Mouse (Mus musculus): ENCODE results near the gene Cx3cl1. TPM values are rescaled to one million over a fixed set of nuclear protein-coding genes. Genes with fewer than 3 reads are reported as not detected.
A peak's percentile ranks its signal among the peaks of the same experiment; 100 is the strongest.

Gene Cx3cl1
- polyA plus RNA-seq, 1 experiment: 65.8 TPM

DNA sequence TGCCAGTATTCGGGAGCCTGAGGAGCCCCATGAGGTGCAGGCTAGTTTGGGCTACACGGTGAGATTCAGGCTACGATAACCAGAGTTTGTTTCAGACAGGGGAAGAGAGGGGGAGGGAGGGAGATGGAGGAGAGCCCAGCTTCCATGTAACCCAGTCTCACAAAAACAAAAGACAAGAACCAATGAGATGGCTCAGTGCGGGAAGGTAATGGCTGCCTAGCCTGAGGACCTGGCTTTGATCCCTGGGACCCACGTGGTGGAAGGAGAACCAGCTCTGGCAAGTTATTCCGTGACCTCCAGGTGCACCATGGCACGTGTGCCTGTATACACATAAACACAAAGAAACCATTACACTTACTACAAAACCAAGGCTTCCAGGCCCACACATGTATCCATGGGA lies 48.7 kb downstream of the Cx3cl1 start:
- TF ChIP-seq CTCF (IDR thresholded peaks at IDR 0.05; ENCODE audit: insufficient read depth, low read length): no peak
- TF ChIP-seq POLR2A (IDR thresholded peaks at IDR 0.05; ENCODE audit: borderline replicate concordance, extremely low read depth, low read depth, low read length): no peak
- no peak for DNase-seq
- no peaks in the 10 kb centered on the region for H3K4me1 ChIP-seq (ENCODE audit: control insufficient read depth, insufficient read depth, low read length)
- H3K4me3 ChIP-seq (replicated peaks; ENCODE audit: extremely low read depth, low read depth, low read length): no peak overlapping the region
- 89% methylated on average over 7 of the region's 7 CpGs for WGBS

GRCm38 (mm10) chr8:94821381-94821780 lies 49.6 kb downstream of the Cx3cl1 start:
- Histone ChIP-seq H3K4me3 (replicated peaks; ENCODE audit: extremely low read depth, low read depth, low read length) (no peak overlapping the region), H3K4me1 (ENCODE audit: control insufficient read depth, insufficient read depth, low read length) (no peaks in the 10 kb centered on the region)
- 95% methylated on average over 2 of the region's 2 CpGs for WGBS
- TF ChIP-seq POLR2A (IDR thresholded peaks at IDR 0.05; ENCODE audit: borderline replicate concordance, extremely low read depth, low read depth, low read length) (no peak), CTCF (IDR thresholded peaks at IDR 0.05; ENCODE audit: insufficient read depth, low read length) (no peak)
- no peak for DNase-seq

DNA sequence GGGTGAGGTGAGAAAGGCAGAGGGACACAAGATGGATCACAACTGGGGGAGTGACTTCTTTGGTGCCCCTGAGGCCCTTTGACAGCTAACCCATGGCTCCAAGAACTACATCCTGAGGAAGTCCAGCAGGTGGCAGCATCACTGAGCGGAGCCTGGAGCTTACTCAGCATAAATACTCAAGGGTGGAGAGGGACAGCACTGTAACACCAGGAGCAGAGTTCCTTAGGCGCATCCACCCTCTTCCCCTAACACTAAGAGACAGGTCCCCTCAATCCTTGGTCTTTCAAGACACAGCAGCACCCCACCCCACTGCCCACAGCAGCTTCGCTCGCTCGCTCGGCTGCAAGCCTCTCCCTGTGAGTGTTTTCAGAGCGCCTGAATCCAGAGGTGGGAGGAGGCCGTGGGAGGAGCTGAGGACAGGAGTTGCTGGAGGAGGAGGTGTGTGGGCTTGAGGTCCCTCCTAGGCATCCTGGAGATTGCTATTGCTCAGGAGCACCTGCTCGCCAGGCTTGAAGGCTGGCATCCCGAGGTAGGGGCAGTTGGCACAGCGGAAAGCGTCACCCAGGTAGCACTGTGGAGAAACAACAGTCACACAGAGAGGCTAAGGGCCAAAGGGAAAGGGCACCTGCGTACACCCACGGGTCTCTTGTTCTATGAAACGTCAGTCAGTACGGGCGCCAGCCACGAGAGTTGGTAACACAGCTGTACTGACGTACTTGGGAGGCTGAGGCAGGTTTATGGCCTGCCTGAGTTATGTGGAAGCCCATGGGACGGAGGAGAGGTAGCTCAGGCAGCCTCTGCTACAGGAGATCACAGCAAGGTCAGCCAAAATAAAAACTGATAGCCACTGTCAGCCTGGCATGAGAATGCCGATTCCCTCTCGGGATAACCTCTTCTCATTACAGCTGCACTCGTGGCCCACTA lies 51.1 kb downstream of the Cx3cl1 start:
- WGBS: 79% methylated on average over 23 of the region's 23 CpGs
- TF ChIP-seq CTCF (IDR thresholded peaks at IDR 0.05; ENCODE audit: insufficient read depth, low read length) (peak; percentile 86), POLR2A (IDR thresholded peaks at IDR 0.05; ENCODE audit: borderline replicate concordance, extremely low read depth, low read depth, low read length) (no peak)
- H3K4me1 ChIP-seq (ENCODE audit: control insufficient read depth, insufficient read depth, low read length): no peaks in the 10 kb centered on the region
- DNase-seq: peak; percentile 66
- H3K4me3 ChIP-seq (replicated peaks; ENCODE audit: extremely low read depth, low read depth, low read length): no peak overlapping the region

DNA sequence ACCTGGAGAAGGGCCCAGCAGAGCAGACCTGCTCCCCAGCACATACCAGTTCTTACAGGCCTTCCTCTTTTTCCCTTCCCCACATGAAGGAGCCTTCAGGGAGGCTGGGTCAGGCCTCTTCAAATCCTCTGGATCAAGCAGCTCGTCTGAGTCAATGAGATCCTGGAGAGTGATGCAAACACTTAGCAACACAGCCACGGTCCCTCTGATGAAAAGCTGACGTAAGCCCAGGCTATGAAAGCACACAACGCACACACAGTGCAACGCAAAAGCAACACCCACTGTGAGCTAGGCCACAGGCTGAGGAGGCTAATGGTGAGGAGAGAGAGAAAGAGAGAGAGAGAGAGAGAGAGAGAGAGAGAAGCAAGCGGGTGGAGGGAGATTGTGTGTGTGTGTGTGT lies 53.4 kb downstream of the Cx3cl1 start:
- Histone ChIP-seq H3K4me1 (ENCODE audit: control insufficient read depth, insufficient read depth, low read length) (no peaks in the 10 kb centered on the region), H3K4me3 (replicated peaks; ENCODE audit: extremely low read depth, low read depth, low read length) (no peak overlapping the region)
- TF ChIP-seq POLR2A (IDR thresholded peaks at IDR 0.05; ENCODE audit: borderline replicate concordance, extremely low read depth, low read depth, low read length): no peak
- TF ChIP-seq CTCF (IDR thresholded peaks at IDR 0.05; ENCODE audit: insufficient read depth, low read length): no peak
- DNase-seq: no peak
- WGBS: 73% methylated on average over 6 of the region's 6 CpGs

DNA sequence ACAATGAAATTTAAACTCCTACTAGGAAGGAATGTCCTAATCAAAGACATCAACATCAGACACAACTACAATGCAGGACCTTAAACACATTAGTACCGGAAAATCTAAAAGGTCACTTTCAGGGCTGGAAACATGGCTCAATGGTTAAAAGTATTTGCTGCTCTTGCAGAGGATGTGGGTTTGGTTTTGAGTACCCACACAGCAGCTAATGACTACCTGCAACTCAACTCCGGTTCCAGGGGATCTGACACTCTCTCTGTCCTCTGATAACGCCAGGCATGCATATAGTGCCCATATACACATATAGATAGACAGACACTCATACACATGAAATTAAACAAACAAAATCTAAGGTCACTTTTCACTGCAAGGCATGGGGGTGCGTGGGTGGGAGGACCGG lies 54.4 kb downstream of the Cx3cl1 start:
- Histone ChIP-seq H3K4me1 (ENCODE audit: control insufficient read depth, insufficient read depth, low read length) (no peaks in the 10 kb centered on the region), H3K4me3 (replicated peaks; ENCODE audit: extremely low read depth, low read depth, low read length) (no peak overlapping the region)
- DNase-seq: no peak
- 93% methylated on average over 5 of the region's 5 CpGs for whole genome bisulfite sequencing
- TF ChIP-seq CTCF (IDR thresholded peaks at IDR 0.05; ENCODE audit: insufficient read depth, low read length) (no peak), POLR2A (IDR thresholded peaks at IDR 0.05; ENCODE audit: borderline replicate concordance, extremely low read depth, low read depth, low read length) (no peak)

DNA sequence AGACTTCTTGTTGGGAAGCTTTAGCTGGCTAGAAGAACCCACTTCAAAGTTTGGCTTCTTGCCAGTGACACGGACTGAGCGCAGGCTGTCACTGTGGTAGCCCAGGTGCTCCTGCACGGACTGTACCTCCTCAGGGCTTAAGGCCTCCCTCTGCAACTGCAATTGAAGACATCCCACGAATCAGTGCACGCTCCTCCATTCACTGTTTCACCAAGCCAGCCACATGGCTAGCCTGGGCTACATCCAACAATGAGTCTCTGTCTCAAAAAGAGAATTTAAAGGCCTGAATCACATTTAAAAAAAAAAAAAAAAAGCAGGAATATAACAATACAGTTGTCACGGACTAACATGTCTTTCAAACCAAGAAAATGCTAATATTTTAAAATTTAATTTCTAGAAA lies 56.5 kb downstream of the Cx3cl1 start:
- Histone ChIP-seq H3K4me3 (replicated peaks; ENCODE audit: extremely low read depth, low read depth, low read length) (no peak overlapping the region), H3K4me1 (ENCODE audit: control insufficient read depth, insufficient read depth, low read length) (no peaks in the 10 kb centered on the region)
- DNase-seq: no peak
- WGBS: 81% methylated on average over 6 of the region's 6 CpGs
- TF ChIP-seq CTCF (IDR thresholded peaks at IDR 0.05; ENCODE audit: insufficient read depth, low read length) (no peak), POLR2A (IDR thresholded peaks at IDR 0.05; ENCODE audit: borderline replicate concordance, extremely low read depth, low read depth, low read length) (no peak)

Other genes starting within 250 kb of the Cx3cl1 start
- gene Cpne2, start 239.0 kb upstream of the Cx3cl1 start, polyA plus RNA-seq (2012; rRNA removed): 21.2 and 33.6 TPM in 2 replicates
- gene Rspry1, start 170.1 kb upstream of the Cx3cl1 start, polyA plus RNA-seq (2012; rRNA removed): 5.3 and 7.8 TPM in 2 replicates
- 13.6 and 17.1 TPM in 2 replicates for gene Fam192a, start 170.0 kb upstream of the Cx3cl1 start, polyA plus RNA-seq (2012; rRNA removed)
- gene Arl2bp, start 105.4 kb upstream of the Cx3cl1 start, polyA plus RNA-seq (2012; rRNA removed): 104 and 126 TPM in 2 replicates
- 108 and 172 TPM in 2 replicates for gene Pllp, start 75.7 kb upstream of the Cx3cl1 start, polyA plus RNA-seq (2012; rRNA removed)
- 11.8 and 11.9 TPM in 2 replicates for gene Ccl22, start 26.4 kb upstream of the Cx3cl1 start, polyA plus RNA-seq (2012; rRNA removed)
- 6.4 and 9.8 TPM in 2 replicates for gene Ccl17, start 38.4 kb downstream of the Cx3cl1 start, polyA plus RNA-seq (2012; rRNA removed)
- gene Coq9, start 66.3 kb downstream of the Cx3cl1 start, polyA plus RNA-seq (2012; rRNA removed): 123 and 158 TPM in 2 replicates
- 22.9 and 27.8 TPM in 2 replicates for gene Ciapin1, start 66.3 kb downstream of the Cx3cl1 start, polyA plus RNA-seq (2012; rRNA removed)
- 81.9 and 105 TPM in 2 replicates for gene Polr2c, start 85.4 kb downstream of the Cx3cl1 start, polyA plus RNA-seq (2012; rRNA removed)
- gene Dok4, start 104.3 kb downstream of the Cx3cl1 start, polyA plus RNA-seq (2012; rRNA removed): 39.6 and 46.4 TPM in 2 replicates
- 19.0 and 21.2 TPM in 2 replicates for gene Ccdc102a, start 146.1 kb downstream of the Cx3cl1 start, polyA plus RNA-seq (2012; rRNA removed)
- 4.8 and 5.3 TPM in 2 replicates for gene Adgrg5, start 151.7 kb downstream of the Cx3cl1 start, polyA plus RNA-seq (2012; rRNA removed)
- gene Adgrg1, start 202.7 kb downstream of the Cx3cl1 start, polyA plus RNA-seq (2012; rRNA removed): 192 and 233 TPM in 2 replicates
- gene Adgrg3, start 245.7 kb downstream of the Cx3cl1 start, polyA plus RNA-seq (2012; rRNA removed): 15.4 and 18.9 TPM in 2 replicates

Data from lung, adult 2 months (tissue).